Mouse (Mus musculus) Patski (cell line): ENCODE results near the gene Myo10. TPM values are rescaled to one million over a fixed set of nuclear protein-coding genes. Genes with fewer than 3 reads are reported as not detected.
A peak's percentile ranks its signal among the peaks of the same experiment; 100 is the strongest.

Source experiments
- ATAC-seq: fragments of 100-300 bp; one replicate; pipeline ENCODE4 v1.8.0; 2021
- CTCF ChIA-PET: fragments of 350-600 bp; sonication (Branson Sonifier 250); formaldehyde crosslinking; loops from one replicate; lab custom pipeline; 2022; ENCODE audit warnings: inconsistent platforms; lab: Charles Lee
- POLR2A ChIA-PET: fragments of 350-600 bp; sonication (Branson Sonifier 250); formaldehyde crosslinking; loops from one replicate; lab custom pipeline; 2022; ENCODE audit warnings: antibody characterized with exemption, inconsistent platforms; lab: Charles Lee
- DNase-seq: peaks from one replicate; pipeline ENCODE4 v3.0.0-alpha.2; 2011; ENCODE audit warnings: low read depth, low spot score
- H3K27me3 ChIP-seq: fragments of 371-371 bp; one replicate; pipeline ENCODE4 v1.5.1; 2021
- CTCF ChIP-seq: fragments of 100-300 bp; IDR thresholded peaks from one replicate; pipeline ENCODE4 v1.5.1; 2021
- in situ Hi-C: fragments of 300-500 bp; cut with MboI; formaldehyde crosslinking; loops from 3 replicates; pipeline ENCODE4 v1.11.1; 2018; ENCODE audit warnings: low pct_unique_long_range_greater_than_20kb, mixed read lengths
- polyA plus RNA-seq: library from polyadenylated mRNA; unstranded; gene quantifications from one replicate; pipeline ENCODE4 v1.2.3, GENCODE M21; 2021

Gene Myo10
- 30.3 TPM for polyA plus RNA-seq

- ChIA-PET POLR2A (interaction anchor here (1.3 to 1.7 kb wide), 2 partner anchors 14 to 45 kb away, joined by 4 to 5 read pairs; no protein-coding TSS in a partner anchor), CTCF (interaction anchor here (0.8 to 2.4 kb wide), 8 partner anchors 14 to 181 kb away, joined by 3 to 9 read pairs (median 4); no protein-coding TSS in a partner anchor)
These were observed at the start of gene Myo10 for GRCm38 (mm10) chr15:25622200-25622866. Gene Myo10, plus strand, starts transcription at chr15:25622525.

GRCm38 (mm10) chr15:25573113-25573512 lies 49.2 kb upstream of the Myo10 start:
- ATAC-seq: no peak
- CTCF ChIA-PET: interaction anchor here (0.7 kb wide), 1 partner anchor 44 kb away, joined by 3 read pairs; no protein-coding TSS in a partner anchor
- POLR2A ChIA-PET: no interaction called here
- TF ChIP-seq CTCF: no peak
- H3K27me3 ChIP-seq: no peaks in the 10 kb centered on the region
- no peak for DNase-seq
- in situ Hi-C loops: no loop called here

More at GRCm38 (mm10) chr15:25622200-25622866, at the start of gene Myo10:
- peak; percentile 59 for TF ChIP-seq CTCF
- ATAC-seq (peak; percentile 90), DNase-seq (peak; percentile 97)
- in situ Hi-C loops: loop anchor here (10.0 kb wide), 2 partner anchors 138 to 172 kb away; no protein-coding TSS in a partner anchor
- H3K27me3 ChIP-seq: no peaks in the 10 kb centered on the region

- CTCF ChIA-PET: interaction anchor here (0.8 to 1.6 kb wide), 3 partner anchors 8 to 12 kb away, joined by 4 read pairs; no protein-coding TSS in a partner anchor
- TF ChIP-seq CTCF: no peak
These were observed 48.3 kb upstream of the Myo10 start for GRCm38 (mm10) chr15:25573876-25574601.

GRCm38 (mm10) chr15:25577327-25578051 lies 44.8 kb upstream of the Myo10 start:
- DNase-seq (peak; percentile 69), ATAC-seq (peak; percentile 98)
- POLR2A ChIA-PET: interaction anchor here (1.9 kb wide), 1 partner anchor 45 kb away, joined by 4 read pairs; the partner anchor contains the start of gene Myo10
- no peak for TF ChIP-seq CTCF
- in situ Hi-C loops: no loop called here
- CTCF ChIA-PET: interaction anchor here (1.8 kb wide), 1 partner anchor 45 kb away, joined by 5 read pairs; the partner anchor contains the start of gene Myo10
- no peaks in the 10 kb centered on the region for H3K27me3 ChIP-seq

More at GRCm38 (mm10) chr15:25573876-25574601, 48.3 kb upstream of the Myo10 start:
- in situ Hi-C loops: no loop called here
- ATAC-seq: no peak
- POLR2A ChIA-PET: no interaction called here
- no peaks in the 10 kb centered on the region for H3K27me3 ChIP-seq
- DNase-seq: no peak

GRCm38 (mm10) chr15:25578369-25578768 lies 44.0 kb upstream of the Myo10 start:
- DNase-seq: no peak
- no peak for TF ChIP-seq CTCF
- in situ Hi-C loops: no loop called here
- ATAC-seq: no peak
- no peaks in the 10 kb centered on the region for H3K27me3 ChIP-seq
- CTCF ChIA-PET: interaction anchor here (0.6 to 1.8 kb wide), 3 partner anchors 16 to 44 kb away, joined by 3 to 5 read pairs (median 3); partner anchors contain the start of gene Myo10
- POLR2A ChIA-PET: interaction anchor here (1.9 kb wide), 1 partner anchor 44 kb away, joined by 4 read pairs; the partner anchor contains the start of gene Myo10

- TF ChIP-seq CTCF: no peak
- in situ Hi-C loops: no loop called here
- ChIA-PET POLR2A (no interaction called here), CTCF (interaction anchor here (1.1 kb wide), 1 partner anchor 30 kb away, joined by 4 read pairs; no protein-coding TSS in a partner anchor)
- DNase-seq (no peak), ATAC-seq (no peak)
- no peaks in the 10 kb centered on the region for H3K27me3 ChIP-seq
These were observed 41.6 kb upstream of the Myo10 start for GRCm38 (mm10) chr15:25580731-25581130.

- in situ Hi-C loops: no loop called here
- DNase-seq (no peak), ATAC-seq (no peak)
- no peak for TF ChIP-seq CTCF
- ChIA-PET CTCF (no interaction called here), POLR2A (no interaction called here)
- no peaks in the 10 kb centered on the region for H3K27me3 ChIP-seq
These were observed 40.3 kb upstream of the Myo10 start for GRCm38 (mm10) chr15:25582055-25582454.

- ChIA-PET POLR2A (no interaction called here), CTCF (no interaction called here)
- TF ChIP-seq CTCF: no peak
- in situ Hi-C loops: no loop called here
- H3K27me3 ChIP-seq: no peaks in the 10 kb centered on the region
- DNase-seq (no peak), ATAC-seq (no peak)
These were observed 39.0 kb upstream of the Myo10 start for GRCm38 (mm10) chr15:25583361-25583760.

GRCm38 (mm10) chr15:25586828-25587227 lies 35.5 kb upstream of the Myo10 start:
- CTCF ChIA-PET: interaction anchor here (1.0 to 1.1 kb wide), 2 partner anchors 12 to 68 kb away, joined by 3 read pairs; no protein-coding TSS in a partner anchor
- in situ Hi-C loops: no loop called here
- ATAC-seq (no peak), DNase-seq (no peak)
- TF ChIP-seq CTCF: no peak
- POLR2A ChIA-PET: no interaction called here
- no peaks in the 10 kb centered on the region for H3K27me3 ChIP-seq

GRCm38 (mm10) chr15:25587943-25588342 lies 34.4 kb upstream of the Myo10 start:
- ATAC-seq: no peak
- no peak for DNase-seq
- ChIA-PET POLR2A (no interaction called here), CTCF (interaction anchor here (1.1 kb wide), 1 partner anchor 11 kb away, joined by 3 read pairs; no protein-coding TSS in a partner anchor)
- in situ Hi-C loops: no loop called here
- H3K27me3 ChIP-seq: no peaks in the 10 kb centered on the region
- no peak for TF ChIP-seq CTCF
